In the genomic region with DNA sequence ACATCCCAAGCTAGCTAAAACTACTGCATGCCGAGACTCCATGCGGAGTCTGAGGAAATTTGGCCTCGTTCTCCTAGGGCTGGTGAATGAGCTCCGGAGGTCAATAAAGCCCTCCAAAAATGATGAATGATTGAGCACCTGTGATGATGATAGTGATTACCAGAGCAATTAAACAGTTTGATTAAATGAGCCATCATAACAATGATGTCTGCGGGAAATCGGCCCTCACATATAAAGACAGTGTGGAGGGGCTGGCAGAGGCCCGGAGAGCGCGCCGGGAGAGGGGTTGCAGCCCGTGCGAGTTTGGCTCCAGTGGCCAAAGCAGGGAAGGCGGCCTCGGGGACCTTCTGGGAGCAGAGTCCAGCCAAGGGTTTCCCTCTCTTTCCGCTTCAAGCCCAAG, we compare ENCODE assay signal across 8 mouse cellular contexts. TPM values are rescaled to one million over a fixed set of nuclear protein-coding genes. Genes with fewer than 3 reads are reported as not detected.
DNase-seq lines count a peak whose midpoint lies in the region; ATAC-seq and TF ChIP-seq lines count a peak whose summit lies in the region.

No protein-coding gene starts in this region.

- H3K36me3 ChIP-seq in forebrain, embryonic 13.5 days (ENCODE audit: poor library complexity, severe bottlenecking) = no peaks in the 10 kb centered on the region
- no peaks in the 10 kb centered on the region for H3K36me3 ChIP-seq in limb, embryonic 10.5 days
- H3K36me3 ChIP-seq in neural tube, embryonic 11.5 days (ENCODE audit: control insufficient read depth, insufficient read depth, low read length) = no peaks in the 10 kb centered on the region

- H3K27me3 ChIP-seq in forebrain, embryonic 13.5 days = peaks cover 3% of the 10 kb centered on the region; the same call in 1 of the 2 replicates
- H3K27me3 ChIP-seq in limb, embryonic 10.5 days (ENCODE audit: low read depth, poor library complexity, severe bottlenecking) = peaks cover 33% of the 10 kb centered on the region
- H3K27me3 ChIP-seq in neural tube, embryonic 11.5 days (ENCODE audit: control insufficient read depth, insufficient read depth, low read length) = no peaks in the 10 kb centered on the region

- no peak overlapping the region for H3K27ac ChIP-seq in layer of hippocampus, adult 2 months
- H3K27ac ChIP-seq in forebrain, embryonic 13.5 days = peak overlapping the region; percentile 98
- H3K27ac ChIP-seq in limb, embryonic 10.5 days = peak overlapping the region; percentile 93
- peak overlapping the region; percentile 99 for H3K27ac ChIP-seq in neural tube, embryonic 11.5 days (ENCODE audit: low read depth, low read length)

- H3K4me1 ChIP-seq in forebrain, embryonic 13.5 days = peaks cover 17% of the 10 kb centered on the region
- peaks cover 68% of the 10 kb centered on the region for H3K4me1 ChIP-seq in limb, embryonic 10.5 days
- peaks cover 5% of the 10 kb centered on the region; the same call in 1 of the 2 replicates for H3K4me1 ChIP-seq in neural tube, embryonic 11.5 days (ENCODE audit: control insufficient read depth, insufficient read depth, low read length)

- WGBS in forebrain, embryonic 13.5 days = 1% methylated on average over 15 of the region's 15 CpGs
- under 1% methylated on average over 15 of the region's 15 CpGs for WGBS in limb, embryonic 10.5 days
- under 1% methylated on average over 15 of the region's 15 CpGs for WGBS in neural tube, embryonic 11.5 days

- TF ChIP-seq CTCF in layer of hippocampus, adult 2 months (conservative IDR thresholded peaks at IDR 0.05) = no peak

- H3K4me2 ChIP-seq in forebrain, embryonic 13.5 days = peak overlapping the region; percentile 86
- peak overlapping the region; percentile 99 for H3K4me2 ChIP-seq in neural tube, embryonic 11.5 days (ENCODE audit: low read depth)

- DNase-seq in layer of hippocampus, adult 2 months (ENCODE audit: low spot score in 2 of 2) = no peak
- no peak for DNase-seq in layer of hippocampus, postnatal 14 days (ENCODE audit: low spot score in 2 of 2)
- peak; percentile 68 for DNase-seq in limb, embryonic 10.5 days (ENCODE audit: low spot score)
- DNase-seq in neural tube, embryonic 11.5 days (ENCODE audit: low spot score) = peak; percentile 52
- no peak for DNase-seq in spleen, postnatal 4 days (ENCODE audit: low spot score in 2 of 2)
- no peak for DNase-seq in layer of hippocampus, postnatal 10 days (ENCODE audit: low spot score in 2 of 2)

- H3K9ac ChIP-seq in forebrain, embryonic 13.5 days = peak overlapping the region; percentile 95
- peak overlapping the region; percentile 90 for H3K9ac ChIP-seq in neural tube, embryonic 11.5 days (ENCODE audit: low read length)

- H3K4me3 ChIP-seq in layer of hippocampus, adult 2 months = peak overlapping the region; percentile 33
- peak overlapping the region; percentile 91 for H3K4me3 ChIP-seq in forebrain, embryonic 13.5 days
- H3K4me3 ChIP-seq in limb, embryonic 10.5 days = peak overlapping the region; percentile 77
- peak overlapping the region; percentile 87 for H3K4me3 ChIP-seq in neural tube, embryonic 11.5 days (ENCODE audit: low read depth, low read length)

- ATAC-seq in forebrain, embryonic 13.5 days = no peak
- ATAC-seq in neural tube, embryonic 11.5 days (ENCODE audit: insufficient read depth, low FRiP score, low TSS enrichment) = no peak
- no peak for ATAC-seq in CD4-positive, CD25-positive, alpha-beta regulatory T cell, adult 4 months

- H3K9me3 ChIP-seq in forebrain, embryonic 13.5 days (replicated peaks) = no peaks in the 10 kb centered on the region
- H3K9me3 ChIP-seq in limb, embryonic 10.5 days (replicated peaks) = no peaks in the 10 kb centered on the region
- no peaks in the 10 kb centered on the region for H3K9me3 ChIP-seq in neural tube, embryonic 11.5 days (ENCODE audit: control insufficient read depth, low read length)

RNA-seq across cellular contexts. Expression of gene Meis2, which starts 2.1 kb away (rescaled TPM):
- total RNA-seq in layer of hippocampus, adult 2 months (2021) = 10 to 100 TPM; 43.2 to 45.9 TPM
- total RNA-seq in layer of hippocampus, postnatal 14 days (2021) = 10 to 100 TPM; 34.6 to 34.8 TPM
- polyA plus RNA-seq in forebrain, embryonic 13.5 days (2015; fragmentation: Nextera tagmentation; extraction: Ambion mirVana) = 128 and 130 TPM in 2 replicates
- 63.2 and 65.7 TPM in 2 replicates for polyA plus RNA-seq in limb, embryonic 10.5 days (2016; fragmentation: Nextera tagmentation; extraction: Ambion mirVana)
- polyA plus RNA-seq in neural tube, embryonic 11.5 days (2014; fragmentation: Nextera tagmentation; extraction: Ambion mirVana) = 111 and 117 TPM in 2 replicates
- 10 to 100 TPM; 49.6 to 50.6 TPM for total RNA-seq in layer of hippocampus, postnatal 10 days (2021)
- not detected for polyA plus RNA-seq in CD4-positive, CD25-positive, alpha-beta regulatory T cell, adult 4 months (2017; shearing (Covaris generic))

Comparison
In these comparisons a context has a peak if more than half of its experiments do, and no peak if none do; other contexts are left out.
1. DNase-seq: peak in limb, embryonic 10.5 days (single experiment) and neural tube, embryonic 11.5 days (single experiment); none in layer of hippocampus, adult 2 months (0 of 2), layer of hippocampus, postnatal 14 days (0 of 2), spleen, postnatal 4 days (0 of 2) and layer of hippocampus, postnatal 10 days (0 of 2).
2. H3K4me3 ChIP-seq: peak in every context shown above with its lines; median percentile 91 in forebrain, embryonic 13.5 days; 87 in neural tube, embryonic 11.5 days; 77 in limb, embryonic 10.5 days; 33 in layer of hippocampus, adult 2 months.
3. RNA of gene Meis2, which starts 2.1 kb away (polyA plus RNA-seq): 128 to 130 TPM in forebrain, embryonic 13.5 days, 111 to 117 TPM in neural tube, embryonic 11.5 days and 63.2 to 65.7 TPM in limb, embryonic 10.5 days; not detected in CD4-positive, CD25-positive, alpha-beta regulatory T cell, adult 4 months; every median in the first group is over 10 times any median in the second.